Mouse (Mus musculus) right cerebral cortex, postnatal 14 days (tissue): ENCODE measurements around the gene Ube2c.

Experiments
- DNase-seq: peaks from one replicate; pipeline ENCODE4 v3.0.0; 2022

The Ube2c gene

DNA sequence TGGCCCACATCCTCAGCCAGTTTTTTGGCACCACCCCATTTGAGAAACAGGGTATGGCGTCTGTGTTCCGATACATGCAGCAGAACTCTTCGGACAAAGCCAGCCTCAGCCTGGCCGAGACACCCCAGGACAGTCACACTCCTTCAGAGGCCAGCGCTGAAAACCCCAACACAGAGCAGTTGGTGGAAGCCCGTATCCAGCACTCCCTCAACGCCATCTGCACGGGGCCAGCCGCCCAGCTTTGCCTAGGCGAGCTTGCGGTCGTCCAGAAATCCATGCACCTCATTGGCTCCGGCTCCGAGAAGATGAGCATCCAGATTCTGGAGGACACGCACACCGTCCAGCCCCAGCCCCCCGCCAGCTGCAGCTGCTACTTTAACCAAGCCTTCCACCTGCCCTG lies 55.8 kb downstream of the Ube2c start:
- DNase-seq: no peak

DNA sequence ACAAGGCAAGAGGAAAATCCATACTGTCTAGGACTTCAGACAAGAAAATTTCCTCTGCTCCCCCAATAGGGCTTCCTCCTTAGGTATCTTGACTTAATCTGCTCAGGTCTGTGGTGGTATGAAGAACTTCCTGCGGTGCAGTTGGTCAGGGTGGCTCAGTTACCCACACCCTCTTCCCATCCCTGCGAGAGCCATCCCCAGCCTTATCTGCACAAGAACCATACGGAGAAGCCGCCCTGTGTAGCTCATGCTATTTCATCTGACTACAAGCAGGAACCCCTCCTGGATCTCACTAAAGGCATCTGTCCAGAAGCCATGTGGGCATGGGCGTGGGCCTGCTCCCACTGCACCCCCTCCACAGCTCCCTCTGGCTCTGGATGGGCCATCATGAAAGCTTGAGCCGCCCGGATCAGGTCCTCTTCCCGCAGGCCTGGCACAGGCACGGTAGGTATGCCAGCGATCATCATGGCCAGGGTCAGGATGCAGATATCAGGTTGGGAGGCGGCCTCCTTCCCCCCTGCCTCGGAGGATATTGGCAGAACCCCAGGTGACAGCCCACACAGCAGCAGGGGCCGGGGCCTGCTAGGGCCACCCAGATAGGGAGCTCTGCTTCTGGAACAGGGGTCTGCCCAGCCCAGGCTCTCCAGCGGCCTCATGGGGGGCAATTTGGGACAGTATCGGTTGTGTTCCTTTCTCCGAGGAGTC lies 57.6 kb downstream of the Ube2c start:
- no peak for DNase-seq
